Mouse (Mus musculus): ENCODE data around the gene Dennd2c.

Dennd2c gene

DNA sequence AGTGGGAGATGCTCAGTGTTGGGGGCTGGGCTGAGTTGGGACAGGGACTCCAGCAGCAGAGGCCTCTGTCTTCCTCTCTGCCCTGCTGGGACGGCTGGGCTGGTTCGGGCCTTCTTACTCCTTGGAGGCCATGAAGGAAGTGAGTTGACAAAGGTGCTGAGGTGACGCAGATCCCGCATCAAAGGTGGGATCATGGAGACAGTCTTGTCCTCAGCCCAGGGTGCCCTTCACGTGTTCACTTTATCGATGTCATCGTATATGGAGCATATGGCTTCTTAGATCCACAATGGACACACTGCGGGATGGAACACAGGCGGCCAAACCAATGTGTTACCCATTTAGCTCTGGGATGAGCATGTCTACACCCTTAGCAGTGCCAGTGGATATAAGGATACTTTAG, 77.1 kb downstream of the Dennd2c start:
- no peak for TF ChIP-seq GATA4 (IDR thresholded peaks at IDR 0.05; ENCODE audit: insufficient replicate concordance, low read length)

DNA sequence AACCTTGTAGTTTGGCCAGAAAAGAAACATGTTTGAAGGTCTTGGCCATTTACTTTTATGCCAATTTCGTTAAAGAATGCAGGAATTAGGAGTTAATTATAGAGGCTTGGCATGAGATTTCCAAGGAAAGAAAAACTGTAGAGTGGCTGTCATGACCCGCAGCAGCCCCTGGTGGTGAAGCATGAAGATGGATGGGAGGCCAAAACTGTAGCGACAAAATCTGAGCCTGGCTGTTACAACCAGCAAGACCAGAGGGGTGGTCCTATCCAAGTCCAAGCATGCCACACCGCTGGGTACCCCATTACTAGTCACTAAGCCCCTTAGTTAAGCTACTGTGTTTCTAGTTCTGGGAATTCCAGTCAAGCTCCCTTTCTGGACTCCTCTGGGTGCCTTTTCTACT, 78.8 kb downstream of the Dennd2c start:
- TF ChIP-seq GATA4 (IDR thresholded peaks at IDR 0.05; ENCODE audit: insufficient replicate concordance, low read length): no peak

DNA sequence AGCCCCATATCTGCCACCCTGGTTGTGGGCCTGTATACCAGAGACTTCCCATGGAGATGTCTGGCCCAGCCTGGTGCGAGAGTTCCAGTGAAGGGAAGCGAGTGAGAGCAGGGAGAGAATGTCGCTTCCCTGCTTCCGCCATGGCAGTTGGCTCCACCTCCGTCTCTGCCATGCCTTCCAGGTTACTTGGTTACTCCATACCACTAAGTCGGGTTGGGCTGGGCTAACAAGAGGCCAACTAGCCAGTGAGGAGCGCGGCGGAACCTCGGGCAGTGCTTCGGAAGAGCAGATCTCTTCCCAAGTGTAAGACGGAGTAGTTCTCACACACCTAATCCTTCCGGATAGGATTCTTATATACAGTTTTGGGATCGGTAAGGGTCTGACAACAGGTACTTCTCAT, 80.4 kb downstream of the Dennd2c start:
- TF ChIP-seq GATA4 (IDR thresholded peaks at IDR 0.05; ENCODE audit: insufficient replicate concordance, low read length): no peak

DNA sequence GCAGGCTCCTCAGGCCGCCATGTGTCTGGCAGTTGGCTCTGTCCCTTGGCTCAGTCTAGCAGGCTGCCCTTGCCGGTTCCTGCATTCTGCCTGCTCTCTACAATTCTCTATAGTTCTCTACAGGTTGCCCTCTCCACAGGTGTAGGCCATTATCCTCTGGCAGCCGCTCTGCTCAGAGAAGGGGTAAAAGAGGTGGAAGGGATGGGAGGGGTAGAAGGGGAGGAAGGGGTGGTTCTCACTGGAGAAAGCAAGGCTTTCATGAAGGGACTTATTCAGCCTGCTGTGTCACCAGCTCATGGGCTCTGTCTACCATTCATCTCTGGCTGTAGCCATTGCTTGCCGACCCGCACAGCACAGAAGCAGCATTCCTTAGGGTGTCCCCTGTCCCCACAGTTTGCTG, 86.0 kb downstream of the Dennd2c start:
- TF ChIP-seq GATA4 (IDR thresholded peaks at IDR 0.05; ENCODE audit: insufficient replicate concordance, low read length): no peak

DNA sequence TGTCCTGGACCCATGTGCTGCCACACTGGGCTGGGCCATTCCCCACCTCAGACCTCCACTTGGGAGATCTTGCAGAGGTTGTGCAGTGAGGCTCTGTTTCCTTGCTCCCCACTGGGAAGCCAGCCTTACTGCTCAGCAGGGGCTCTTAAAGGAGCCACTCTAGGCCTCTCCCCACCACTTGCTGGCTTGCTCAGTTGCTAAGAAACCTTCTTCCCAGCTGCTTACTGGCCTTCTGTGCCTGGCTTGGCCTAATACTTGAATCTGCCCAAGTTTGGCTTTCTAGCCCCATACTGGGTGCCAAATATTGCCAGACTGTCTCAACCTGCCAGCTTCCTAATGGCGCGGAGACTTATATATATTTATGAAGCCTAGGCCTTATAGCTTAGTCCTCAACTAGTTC, 86.5 kb downstream of the Dennd2c start:
- TF ChIP-seq GATA4 (IDR thresholded peaks at IDR 0.05; ENCODE audit: insufficient replicate concordance, low read length): no peak

DNA sequence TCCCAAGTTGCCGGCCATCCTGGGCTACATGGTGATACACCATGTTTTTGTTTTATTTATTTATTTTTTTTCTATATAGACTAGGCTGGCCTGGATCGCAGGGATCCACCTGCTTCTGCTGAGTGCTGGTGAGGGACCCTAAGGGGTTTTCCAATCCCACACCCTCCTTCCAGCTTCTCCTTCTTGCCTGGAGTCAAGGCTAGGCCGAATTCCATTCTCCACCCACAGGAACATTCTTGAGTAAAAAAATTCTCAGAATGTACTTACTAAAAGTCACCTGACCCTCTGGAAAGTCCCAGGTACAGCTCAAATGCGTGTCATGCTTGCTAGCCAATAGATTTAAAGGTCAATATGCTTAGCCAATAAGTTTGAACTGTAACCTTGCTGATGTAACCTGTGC, 89.8 kb downstream of the Dennd2c start:
- TF ChIP-seq GATA4 (IDR thresholded peaks at IDR 0.05; ENCODE audit: insufficient replicate concordance, low read length): no peak

DNA sequence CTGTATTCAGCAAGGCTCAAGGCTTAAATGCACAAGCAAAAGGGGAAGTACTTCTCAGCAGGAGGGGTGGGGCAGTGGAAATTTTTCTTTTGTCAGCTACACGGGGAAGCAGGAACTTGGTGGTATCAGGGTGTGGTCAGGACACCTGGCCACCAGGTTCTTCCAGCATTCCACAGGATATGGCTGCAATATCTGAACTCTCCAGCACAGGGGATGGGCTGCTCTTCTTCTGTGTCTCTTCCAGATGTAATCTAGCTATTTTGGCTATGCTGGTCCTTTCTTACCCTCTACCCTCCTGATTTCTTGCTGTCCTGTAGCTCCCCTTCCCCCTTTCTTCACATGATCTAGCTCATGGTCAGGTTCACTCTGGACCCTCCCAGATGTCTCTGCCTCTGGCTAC, 90.8 kb downstream of the Dennd2c start:
- no peak for TF ChIP-seq GATA4 (IDR thresholded peaks at IDR 0.05; ENCODE audit: insufficient replicate concordance, low read length)

DNA sequence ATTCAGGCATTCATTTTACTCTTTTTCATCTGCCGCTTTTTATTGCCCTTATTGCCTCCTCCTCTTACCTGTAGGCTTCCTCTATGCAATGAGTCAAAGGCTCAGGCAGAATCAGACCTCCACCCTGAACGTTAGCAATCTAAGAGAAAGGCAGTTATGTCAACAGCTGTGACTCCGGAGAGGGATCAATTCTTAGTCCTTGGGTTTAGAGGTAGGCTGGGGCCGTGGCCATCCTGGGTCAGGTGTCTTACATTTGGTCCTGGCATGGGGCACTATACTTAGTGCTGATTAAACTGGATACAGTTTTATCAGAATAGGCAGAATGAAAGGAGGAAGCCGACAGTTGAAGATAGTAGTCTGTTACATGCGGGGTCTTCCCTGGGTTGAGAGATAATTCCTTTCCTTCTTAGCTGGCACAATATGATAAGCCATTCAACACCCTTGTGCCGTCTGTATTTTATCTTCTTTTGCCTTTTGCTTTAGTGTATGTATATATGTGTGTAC, 94.0 kb downstream of the Dennd2c start:
- no peak for TF ChIP-seq GATA4 (IDR thresholded peaks at IDR 0.05; ENCODE audit: insufficient replicate concordance, low read length)

DNA sequence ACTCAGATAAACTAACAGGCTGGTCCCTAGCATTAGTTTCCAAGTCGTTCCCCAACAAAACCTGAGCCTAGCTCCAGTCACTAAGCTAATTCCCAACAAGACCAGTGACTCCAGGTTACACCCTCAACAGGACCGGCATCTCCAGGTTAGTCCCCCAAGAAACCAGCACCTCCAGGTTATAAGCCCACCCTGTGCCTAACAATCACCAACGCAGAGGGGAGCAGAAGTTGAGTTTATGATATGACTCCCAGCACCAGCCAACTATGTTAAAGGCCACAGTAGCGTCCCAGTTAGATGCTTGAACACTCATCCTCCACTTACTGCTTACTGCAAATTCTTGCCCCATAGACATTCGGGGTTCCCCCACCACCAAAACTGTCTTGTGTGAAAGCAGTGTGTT, 97.0 kb downstream of the Dennd2c start:
- TF ChIP-seq GATA4 (IDR thresholded peaks at IDR 0.05; ENCODE audit: insufficient replicate concordance, low read length): no peak

DNA sequence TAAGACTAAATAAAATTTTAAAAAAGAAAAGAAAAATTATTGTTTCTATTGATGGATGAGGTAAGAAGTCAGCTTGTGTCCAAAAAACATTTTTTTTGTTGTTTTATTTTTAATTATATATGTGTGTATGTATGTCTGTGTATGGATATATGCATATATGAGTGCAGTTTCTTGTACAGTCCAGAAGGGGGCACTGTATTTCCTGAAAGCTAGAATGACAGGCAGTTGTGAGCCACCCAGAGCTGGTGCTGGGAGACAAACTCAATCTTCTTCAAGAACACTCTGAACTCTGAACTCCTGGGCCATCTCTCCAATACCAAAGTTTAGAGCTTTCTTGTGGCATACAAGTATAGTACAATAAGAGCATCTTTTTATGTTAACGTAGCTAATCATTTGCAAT, 101.2 kb downstream of the Dennd2c start:
- TF ChIP-seq GATA4 (IDR thresholded peaks at IDR 0.05; ENCODE audit: insufficient replicate concordance, low read length): no peak

DNA sequence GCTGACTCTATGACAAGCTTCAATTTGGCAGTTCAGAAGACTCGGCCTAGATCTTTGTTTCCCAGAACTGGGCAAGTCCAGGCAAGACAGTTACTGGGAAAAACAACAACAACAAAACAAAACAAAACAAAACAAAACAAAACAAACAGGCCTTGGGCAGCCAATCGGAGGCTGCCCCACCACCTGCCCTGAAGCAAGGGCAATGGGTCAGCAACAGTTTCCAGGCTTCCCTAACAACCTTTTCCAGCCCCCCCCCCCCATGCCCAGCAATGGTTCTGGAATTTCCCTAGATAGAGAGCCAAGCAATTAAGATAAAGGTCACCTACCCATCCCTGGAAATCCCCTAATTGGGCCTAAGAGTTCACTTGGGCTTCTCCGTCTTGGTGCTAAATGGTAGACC, 102.0 kb downstream of the Dennd2c start:
- TF ChIP-seq GATA4 (IDR thresholded peaks at IDR 0.05; ENCODE audit: insufficient replicate concordance, low read length): no peak

DNA sequence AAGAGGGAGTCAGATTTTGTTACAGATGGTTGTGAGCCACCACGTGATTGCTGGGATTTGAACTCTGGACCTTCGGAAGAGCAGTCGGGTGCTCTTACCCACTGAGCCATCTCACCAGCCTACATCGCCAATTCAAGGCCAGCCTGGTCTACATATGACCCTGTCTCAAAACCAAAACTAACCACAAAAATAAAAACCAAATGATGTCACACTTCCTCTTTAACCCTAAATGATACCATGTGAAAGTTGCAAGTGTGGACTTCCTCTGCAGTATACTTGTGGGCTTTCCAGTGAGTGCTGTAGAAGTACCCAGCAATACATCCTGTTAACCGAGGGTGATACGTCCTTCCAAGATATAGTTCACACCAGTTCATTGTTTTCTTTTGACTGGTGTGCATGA, 104.0 kb downstream of the Dennd2c start:
- no peak for TF ChIP-seq GATA4 (IDR thresholded peaks at IDR 0.05; ENCODE audit: insufficient replicate concordance, low read length)

DNA sequence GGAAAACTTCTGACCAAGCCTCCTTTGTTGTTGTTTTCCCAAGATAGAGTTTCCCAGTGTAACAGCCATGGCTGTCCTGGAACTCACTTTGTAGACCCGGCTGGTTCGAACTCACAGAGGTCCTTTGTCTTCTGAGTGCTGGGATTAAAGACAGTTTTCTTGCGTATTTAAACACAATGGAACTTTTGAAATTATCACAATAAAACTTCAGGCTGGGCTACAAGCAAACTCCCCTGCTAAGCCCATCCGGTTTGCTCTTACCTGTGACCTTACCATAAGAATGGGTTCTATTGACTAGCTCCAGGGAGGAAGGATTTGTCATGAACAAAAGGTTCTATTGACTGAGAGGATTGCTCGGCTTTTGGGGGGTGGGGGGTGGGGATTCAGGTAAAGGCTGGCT, 105.3 kb downstream of the Dennd2c start:
- TF ChIP-seq GATA4 (IDR thresholded peaks at IDR 0.05; ENCODE audit: insufficient replicate concordance, low read length): no peak

DNA sequence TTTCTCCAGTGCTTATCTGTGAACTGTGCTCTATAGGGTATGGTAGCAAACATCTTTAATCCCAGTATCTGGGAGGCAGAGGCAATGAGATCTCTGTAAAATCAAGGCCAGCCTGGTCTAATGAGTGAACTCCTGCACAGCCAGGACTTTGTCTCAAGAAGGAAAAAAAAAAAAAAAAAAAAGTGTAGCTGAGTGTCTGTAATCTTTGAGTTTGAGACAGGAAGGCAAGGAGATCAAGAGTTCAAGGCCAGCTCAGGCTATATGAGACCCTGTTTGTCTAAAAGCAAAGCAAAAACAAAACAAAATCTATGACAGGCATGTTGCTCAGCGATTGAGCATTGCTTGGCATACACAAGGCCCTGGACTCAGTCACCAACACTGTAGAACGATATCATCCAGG, 105.8 kb downstream of the Dennd2c start:
- no peak for TF ChIP-seq GATA4 (IDR thresholded peaks at IDR 0.05; ENCODE audit: insufficient replicate concordance, low read length)

DNA sequence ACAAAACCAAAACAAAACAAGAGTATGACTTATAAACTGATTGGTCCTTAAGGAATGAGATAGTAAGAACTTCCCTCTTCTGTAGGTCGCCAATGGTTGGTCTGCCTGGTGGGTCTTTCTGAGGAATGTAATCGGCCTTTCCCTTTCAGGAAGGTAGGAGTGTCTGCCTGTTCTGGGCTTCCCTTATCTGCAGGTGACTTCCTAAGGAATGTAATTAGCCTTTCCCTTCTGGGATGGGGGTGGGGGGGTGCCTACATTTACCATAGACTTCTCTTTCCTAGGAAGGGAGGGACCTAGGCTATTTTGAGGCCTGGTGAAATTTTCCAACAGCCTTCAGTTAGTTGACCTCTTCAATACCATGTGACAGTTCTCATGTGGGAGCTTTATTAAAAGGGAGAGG, 108.7 kb downstream of the Dennd2c start:
- TF ChIP-seq GATA4 (IDR thresholded peaks at IDR 0.05; ENCODE audit: insufficient replicate concordance, low read length): no peak

DNA sequence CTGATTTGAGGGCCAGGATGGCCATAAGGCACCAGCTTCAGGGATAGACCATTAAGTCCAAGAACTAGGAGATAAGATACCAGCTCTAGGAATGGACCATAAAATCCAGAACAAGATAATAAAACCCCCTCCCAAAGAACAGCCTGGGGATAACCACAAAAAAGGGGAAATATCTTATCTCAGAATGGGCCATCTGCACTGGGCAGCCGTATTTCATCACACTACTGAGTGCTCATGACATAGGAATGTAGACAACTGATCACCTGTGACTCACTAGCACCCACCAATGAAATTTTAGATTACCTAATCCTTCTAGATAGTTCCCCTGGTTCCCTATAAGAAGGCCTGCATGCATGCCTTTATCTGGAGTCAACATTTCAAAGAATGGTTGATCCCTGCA, 109.7 kb downstream of the Dennd2c start:
- no peak for TF ChIP-seq GATA4 (IDR thresholded peaks at IDR 0.05; ENCODE audit: insufficient replicate concordance, low read length)

DNA sequence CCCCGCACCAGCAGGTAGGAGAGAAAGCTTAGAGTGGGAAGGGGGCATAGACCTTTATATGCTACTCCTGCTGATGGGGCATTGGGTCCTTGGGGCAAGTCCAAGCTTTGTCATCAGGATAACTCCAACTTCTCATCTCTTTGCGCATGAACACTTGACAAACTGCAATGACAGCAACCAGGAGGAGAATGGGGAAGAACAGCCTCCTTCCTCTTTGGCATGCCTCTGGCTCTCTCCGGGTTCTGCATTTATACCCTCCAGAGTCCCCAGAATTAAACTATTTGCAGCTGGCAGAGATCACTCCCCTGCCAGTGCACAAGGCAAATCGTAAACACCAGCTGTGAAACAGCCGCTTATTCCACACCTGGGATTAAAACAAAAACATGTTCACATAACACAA, 111.1 kb downstream of the Dennd2c start:
- TF ChIP-seq GATA4 (IDR thresholded peaks at IDR 0.05; ENCODE audit: insufficient replicate concordance, low read length): no peak
